Mouse (Mus musculus) G1E (cell line): ENCODE data around the gene Vamp8. TPM values are rescaled to one million over a fixed set of nuclear protein-coding genes. Genes with fewer than 3 reads are reported as not detected.

Source experiments
- ATAC-seq: 2 replicates; pipeline ENCODE4 v1.8.0; 2016; ENCODE audit warnings: mild to moderate bottlenecking; ENCODE audit not compliant: insufficient number of reproducible peaks, poor library complexity, low FRiP score, severe bottlenecking; ENCODE audit errors: extremely low read depth
- DNase-seq: peaks from one replicate; pipeline ENCODE4 v3.0.0; 2012; ENCODE audit warnings: low spot score
- H3K27me3 ChIP-seq: 2 replicates; pipeline ENCODE4 v1.6.1; 2012; ENCODE audit warnings: mild to moderate bottlenecking, low read length, inconsistent platforms; ENCODE audit not compliant: insufficient read depth
- H3K36me3 ChIP-seq: replicated peaks from 2 replicates; pipeline ENCODE3; 2012; ENCODE audit warnings: mild to moderate bottlenecking, inconsistent platforms
- H3K4me1 ChIP-seq: 2 replicates; pipeline ENCODE4 v1.6.1; 2012; ENCODE audit warnings: low read depth, low read length, inconsistent platforms, mixed read lengths; ENCODE audit not compliant: insufficient read depth
- H3K4me3 ChIP-seq: 2 replicates; pipeline ENCODE4 v1.5.1; 2012; ENCODE audit warnings: low read depth, mild to moderate bottlenecking, inconsistent platforms, low read length, moderate library complexity, mixed read lengths
- H3K9me3 ChIP-seq: replicated peaks from 2 replicates; pipeline ENCODE4 v1.6.1; 2012; ENCODE audit warnings: inconsistent platforms
- CTCF ChIP-seq: IDR thresholded peaks from 2 replicates; pipeline ENCODE4 v1.5.1; 2012; ENCODE audit warnings: low read depth, low read length, inconsistent platforms, mixed read lengths
- GATA1 ChIP-seq: IDR thresholded peaks from 2 replicates; pipeline ENCODE4 v1.6.1; 2012; ENCODE audit warnings: borderline replicate concordance, low read length, inconsistent platforms, mixed read lengths
- GATA2 ChIP-seq: IDR thresholded peaks from 2 replicates; pipeline ENCODE4 v1.6.1; 2012; ENCODE audit warnings: low read depth, low read length, inconsistent platforms, borderline replicate concordance
- POLR2AphosphoS5 ChIP-seq: IDR thresholded peaks from 2 replicates; pipeline ENCODE4 v1.6.1; 2012; ENCODE audit warnings: low read depth, low read length, inconsistent platforms; ENCODE audit not compliant: insufficient replicate concordance
- TAL1 ChIP-seq: conservative IDR thresholded peaks from 2 replicates; pipeline ENCODE4 v1.6.1; 2012; ENCODE audit warnings: low read depth, low read length, inconsistent platforms, mixed read lengths
- polyA plus RNA-seq: library from polyadenylated mRNA; stranded (reverse); fragments of >175 nt; gene quantifications from 2 replicates; pipeline ENCODE4 v1.2.3, GENCODE M21; 2012
- total RNA-seq, 2 experiments: library from RNA; stranded (forward) in 1 of 2; stranded (reverse) in 1 of 2; fragments of 200-1000 nt in 1 of 2; fragments of >200 nt in 1 of 2; fragmentation: Nextera tagmentation in 1 of 2; gene quantifications; 2 replicates each; pipeline ENCODE4 v1.2.3; 2014 to 2017

Gene Vamp8
- total and polyA plus RNA-seq, 3 experiments = 58.1 to 516 (median 261) TPM

DNA sequence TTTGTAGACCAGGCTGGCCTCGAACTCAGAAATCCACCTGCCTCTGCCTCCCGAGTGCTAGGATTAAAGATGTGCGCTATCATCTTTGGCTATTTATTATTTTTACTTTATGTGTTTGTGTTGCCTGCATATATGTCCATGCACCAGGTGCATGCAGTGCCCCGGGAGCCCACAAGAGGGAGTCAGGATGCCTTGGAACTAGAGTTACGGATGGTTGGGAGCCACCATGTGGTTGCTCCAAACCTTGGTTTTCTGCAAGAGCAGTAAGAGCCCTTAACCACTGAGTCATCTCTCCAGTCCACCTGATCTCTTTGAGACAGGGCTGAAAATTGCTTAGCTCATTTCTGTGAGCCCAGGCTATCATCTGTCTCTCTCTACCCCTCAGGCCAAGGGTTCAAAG, 16.6 kb upstream of the Vamp8 start:
- no peak for DNase-seq
- peak; percentile 91 for ATAC-seq
- no peak for TF ChIP-seq TAL1
- TF ChIP-seq CTCF = peak; percentile 96
- TF ChIP-seq GATA2 = no peak
- Histone ChIP-seq H3K36me3 (peaks cover 8% of the 10 kb centered on the region), H3K4me1 (peaks cover 25% of the 10 kb centered on the region), H3K4me3 (no peak overlapping the region), H3K9me3 (no peaks in the 10 kb centered on the region), H3K27me3 (peaks cover 5% of the 10 kb centered on the region; the same call in 1 of the 2 replicates)

DNA sequence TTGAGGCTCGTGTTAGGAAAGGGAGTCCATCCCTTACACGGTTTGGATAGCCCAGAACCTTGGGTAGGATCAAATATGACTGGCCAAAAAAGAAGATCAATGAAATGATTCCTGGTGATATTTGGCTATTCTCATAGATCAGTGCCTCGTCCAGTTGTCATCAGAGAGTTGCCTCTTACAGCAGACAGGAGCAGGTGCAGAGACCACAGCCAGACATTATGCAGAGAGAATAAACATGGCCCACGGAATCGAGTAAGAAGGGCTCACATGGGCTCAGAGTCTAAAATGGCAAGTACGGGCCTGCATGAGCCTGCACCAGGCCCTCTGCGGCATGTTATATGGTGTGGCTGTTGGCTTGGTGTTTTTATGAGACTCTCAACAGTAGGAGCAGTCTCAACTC, 14.9 kb upstream of the Vamp8 start:
- TF ChIP-seq POLR2AphosphoS5 (no peak), GATA1 (no peak), CTCF (no peak), GATA2 (no peak), TAL1 (no peak)
- peaks cover 26% of the 10 kb centered on the region for H3K4me1 ChIP-seq
- no peak overlapping the region for H3K4me3 ChIP-seq
- no peak for ATAC-seq
- H3K36me3 ChIP-seq = peaks cover 8% of the 10 kb centered on the region
- H3K27me3 ChIP-seq = no peaks in the 10 kb centered on the region
- H3K9me3 ChIP-seq = no peaks in the 10 kb centered on the region
- DNase-seq = no peak

DNA sequence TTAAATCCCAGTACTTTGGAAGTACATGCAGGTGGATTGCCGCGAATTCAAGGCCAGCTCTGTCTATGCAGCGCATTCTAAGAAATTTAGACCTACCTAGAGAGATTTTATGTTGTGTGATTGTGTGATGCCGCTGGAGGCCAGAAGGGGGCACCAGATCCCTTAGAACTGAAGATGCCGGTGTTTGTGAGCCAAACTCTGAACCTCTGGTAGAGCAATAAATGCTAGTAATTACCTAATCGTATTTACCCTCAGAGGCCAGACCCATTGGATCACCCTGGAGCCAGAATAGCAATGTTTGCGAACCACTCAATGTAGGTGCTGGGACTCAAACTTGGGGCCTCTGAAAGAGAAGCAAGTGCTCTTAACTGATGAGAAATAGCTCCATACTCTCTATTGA, 11.4 kb upstream of the Vamp8 start:
- Histone ChIP-seq H3K4me3 (no peak overlapping the region), H3K4me1 (peaks cover 45% of the 10 kb centered on the region), H3K9me3 (no peaks in the 10 kb centered on the region), H3K27me3 (no peaks in the 10 kb centered on the region), H3K36me3 (peaks cover 31% of the 10 kb centered on the region)
- no peak for ATAC-seq
- DNase-seq = no peak
- TF ChIP-seq CTCF (peak; percentile 70), GATA2 (no peak)

- Histone ChIP-seq H3K4me3 (no peak overlapping the region), H3K36me3 (peaks cover 38% of the 10 kb centered on the region), H3K4me1 (peaks cover 48% of the 10 kb centered on the region), H3K9me3 (no peaks in the 10 kb centered on the region), H3K27me3 (no peaks in the 10 kb centered on the region)
- no peak for ATAC-seq
- TF ChIP-seq TAL1 (no peak), GATA2 (no peak), POLR2AphosphoS5 (no peak)
- no peak for DNase-seq
These were observed 9.5 kb upstream of the Vamp8 start for GRCm38 (mm10) chr6:72399967-72400366.

DNA sequence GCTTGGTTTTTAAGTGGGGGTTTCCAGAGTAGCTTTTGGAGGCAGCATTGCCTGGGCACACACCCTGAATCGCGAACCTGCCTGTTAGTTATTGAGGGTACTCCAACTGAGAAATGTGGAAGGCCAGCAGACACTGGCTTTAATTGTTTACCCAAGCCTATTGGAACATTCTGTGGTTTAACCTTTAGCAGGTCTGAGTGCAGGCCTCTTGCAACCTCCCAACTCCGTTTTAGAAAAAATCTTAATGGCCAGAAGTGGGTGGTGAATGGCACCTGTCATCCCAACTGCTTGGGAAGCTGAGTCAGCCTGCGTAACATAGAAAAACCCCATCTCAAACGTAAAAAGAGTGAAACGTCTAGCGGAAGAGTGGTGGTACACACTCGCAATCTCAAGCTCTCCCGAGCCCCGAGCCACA, 6.3 kb upstream of the Vamp8 start:
- Histone ChIP-seq H3K27me3 (no peaks in the 10 kb centered on the region), H3K9me3 (no peaks in the 10 kb centered on the region), H3K4me1 (peaks cover 69% of the 10 kb centered on the region), H3K4me3 (no peak overlapping the region), H3K36me3 (peaks cover 66% of the 10 kb centered on the region)
- no peak for DNase-seq
- TF ChIP-seq CTCF = no peak
- TF ChIP-seq GATA2 = no peak
- no peak for TF ChIP-seq POLR2AphosphoS5
- TF ChIP-seq GATA1 = no peak
- no peak for TF ChIP-seq TAL1
- ATAC-seq = no peak

DNA sequence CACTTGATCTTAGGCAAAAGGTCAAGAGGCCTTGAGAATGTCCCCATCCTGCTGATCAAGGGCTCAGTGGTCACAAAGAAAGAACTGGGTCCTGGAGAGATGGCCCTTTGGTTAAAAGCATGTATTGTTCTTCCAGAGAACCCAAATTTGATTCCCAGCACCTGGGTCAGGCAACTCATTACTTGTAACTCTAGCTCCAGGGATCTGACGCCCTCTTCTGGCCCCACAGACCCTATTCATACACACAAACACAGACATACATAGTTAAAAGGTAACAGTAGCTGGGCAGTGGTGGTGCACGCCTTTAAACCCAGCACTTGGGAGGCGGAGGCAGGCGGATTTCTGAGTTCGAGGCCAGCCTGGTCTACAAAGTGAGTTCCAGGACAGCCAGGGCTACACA, 1.8 kb upstream of the Vamp8 start:
- no peaks in the 10 kb centered on the region for H3K9me3 ChIP-seq
- H3K36me3 ChIP-seq = peaks cover 74% of the 10 kb centered on the region
- peak overlapping the region; percentile 53; the same call in 1 of the 2 replicates for H3K4me3 ChIP-seq
- peaks cover 69% of the 10 kb centered on the region for H3K4me1 ChIP-seq
- TF ChIP-seq GATA2 (no peak), POLR2AphosphoS5 (no peak), CTCF (no peak), TAL1 (no peak), GATA1 (no peak)
- ATAC-seq (no peak), DNase-seq (no peak)
- no peaks in the 10 kb centered on the region for H3K27me3 ChIP-seq
